Mouse (Mus musculus) lung, embryonic 14.5 days (tissue): ENCODE results near the gene Cd93. TPM values are rescaled to one million over a fixed set of nuclear protein-coding genes. Genes with fewer than 3 reads are reported as not detected.
A peak's percentile ranks its signal among the peaks of the same experiment; 100 is the strongest.

Source experiments
- ATAC-seq: fragments of 200-750 bp; cut with Nextera tagmentation; 2 replicates; pipeline ENCODE4 v1.8.0; 2017; ENCODE audit warnings: mild to moderate bottlenecking, moderate TSS enrichment, moderate library complexity; ENCODE audit not compliant: insufficient read depth
- DNase-seq: peaks from one replicate; pipeline ENCODE4 v3.0.0-alpha.2; 2015
- H3K27ac ChIP-seq: fragments of 300-500 bp; sonication (generic); 2 replicates; pipeline ENCODE4 v1.5.1; 2014; ENCODE audit warnings: low read depth, mild to moderate bottlenecking, moderate library complexity
- H3K27me3 ChIP-seq: fragments of 300-500 bp; sonication (generic); 2 replicates; pipeline ENCODE4 v1.6.1; 2014; ENCODE audit warnings: low read length, control low read depth; ENCODE audit not compliant: insufficient read depth
- H3K36me3 ChIP-seq: fragments of 300-500 bp; sonication (generic); 2 replicates; pipeline ENCODE4 v1.6.1; 2014; ENCODE audit warnings: control low read depth; ENCODE audit not compliant: insufficient read depth
- H3K4me1 ChIP-seq: fragments of 300-500 bp; sonication (generic); 2 replicates; pipeline ENCODE4 v1.6.1; 2014; ENCODE audit warnings: antibody characterized with exemption, control low read depth; ENCODE audit not compliant: insufficient read depth
- H3K4me2 ChIP-seq: fragments of 300-500 bp; sonication (generic); 2 replicates; pipeline ENCODE4 v1.6.1; 2014; ENCODE audit warnings: mild to moderate bottlenecking
- H3K4me3 ChIP-seq: fragments of 300-500 bp; sonication (generic); 2 replicates; pipeline ENCODE4 v1.5.1; 2014; ENCODE audit warnings: low read depth, low read length
- H3K9ac ChIP-seq: fragments of 300-500 bp; sonication (generic); 2 replicates; pipeline ENCODE4 v1.6.1; 2014
- H3K9me3 ChIP-seq: fragments of 300-500 bp; sonication (generic); 2 replicates; pipeline ENCODE4 v1.6.1; 2016; ENCODE audit warnings: low read depth, low read length, control low read depth
- CTCF ChIP-seq: IDR thresholded peaks from 2 replicates; pipeline ENCODE4 v1.5.1; 2016; ENCODE audit warnings: antibody characterized with exemption, low read depth
- WGBS: fragments of 180-500 bp; shearing (Covaris S2); extraction: QIAGEN DNeasy Blood & Tissue Kit; methylation state at CpG from one replicate; pipeline ENCODE4 v1.1.7; 2014; 5-methylcytosine and 5-hydroxymethylcytosine counted together
- polyA plus RNA-seq: library from polyadenylated mRNA; unstranded; fragments of >200 nt; fragmentation: Nextera tagmentation; extraction: Ambion mirVana; gene quantifications from 2 replicates; pipeline ENCODE4 v1.2.1, GENCODE M21; 2014

The Cd93 gene
- polyA plus RNA-seq, 1 experiment from 2014 or later = 33.7 TPM

- ATAC-seq = no peak
- no peak overlapping the region for H3K4me2 ChIP-seq
- no peaks in the 10 kb centered on the region for H3K9me3 ChIP-seq
- H3K36me3 ChIP-seq = no peaks in the 10 kb centered on the region
- H3K4me3 ChIP-seq = no peak overlapping the region
- no peaks in the 10 kb centered on the region for H3K27me3 ChIP-seq
- H3K9ac ChIP-seq = no peak overlapping the region
- peaks cover 4% of the 10 kb centered on the region; the same call in 1 of the 2 replicates for H3K4me1 ChIP-seq
- no peak overlapping the region for H3K27ac ChIP-seq
- TF ChIP-seq CTCF = no peak
- DNase-seq = no peak
These were observed 14.3 kb downstream of the Cd93 start for GRCm38 (mm10) chr2:148429001-148429505.

- H3K4me2 ChIP-seq = no peak overlapping the region
- ATAC-seq (no peak), DNase-seq (no peak)
- peaks cover 6% of the 10 kb centered on the region; the same call in 1 of the 2 replicates for H3K4me1 ChIP-seq
- WGBS = 77% methylated on average over 3 of the region's 3 CpGs
- H3K36me3 ChIP-seq = no peaks in the 10 kb centered on the region
- no peaks in the 10 kb centered on the region for H3K27me3 ChIP-seq
- no peak overlapping the region for H3K27ac ChIP-seq
- TF ChIP-seq CTCF = no peak
- H3K9ac ChIP-seq = no peak overlapping the region
- H3K9me3 ChIP-seq = no peaks in the 10 kb centered on the region
- H3K4me3 ChIP-seq = no peak overlapping the region
These were observed 14.8 kb downstream of the Cd93 start for GRCm38 (mm10) chr2:148428523-148428922.

- 73% methylated on average over 3 of the region's 3 CpGs for WGBS
- no peaks in the 10 kb centered on the region for H3K36me3 ChIP-seq
- H3K9me3 ChIP-seq = no peaks in the 10 kb centered on the region
- no peak overlapping the region for H3K4me3 ChIP-seq
- H3K27me3 ChIP-seq = no peaks in the 10 kb centered on the region
- peaks cover 6% of the 10 kb centered on the region; the same call in 1 of the 2 replicates for H3K4me1 ChIP-seq
- H3K9ac ChIP-seq = no peak overlapping the region
- ATAC-seq (no peak), DNase-seq (peak; percentile 45)
- H3K27ac ChIP-seq = no peak overlapping the region
- TF ChIP-seq CTCF = no peak
- no peak overlapping the region for H3K4me2 ChIP-seq
These were observed 15.8 kb downstream of the Cd93 start for GRCm38 (mm10) chr2:148427553-148427952.

- Histone ChIP-seq H3K27me3 (no peaks in the 10 kb centered on the region), H3K36me3 (no peaks in the 10 kb centered on the region), H3K4me2 (no peak overlapping the region), H3K27ac (no peak overlapping the region), H3K9me3 (no peaks in the 10 kb centered on the region), H3K4me3 (no peak overlapping the region), H3K9ac (no peak overlapping the region), H3K4me1 (peaks cover 14% of the 10 kb centered on the region; the same call in 1 of the 2 replicates)
- DNase-seq (no peak), ATAC-seq (no peak)
- WGBS = 62% methylated on average over 5 of the region's 5 CpGs
- TF ChIP-seq CTCF = no peak
These were observed 17.5 kb downstream of the Cd93 start for GRCm38 (mm10) chr2:148425709-148426382.

GRCm38 (mm10) chr2:148421706-148422105, 21.7 kb downstream of the Cd93 start:
- TF ChIP-seq CTCF = no peak
- DNase-seq = peak; percentile 88
- Histone ChIP-seq H3K27me3 (no peaks in the 10 kb centered on the region), H3K36me3 (no peaks in the 10 kb centered on the region), H3K4me1 (peaks cover 16% of the 10 kb centered on the region; the same call in 1 of the 2 replicates), H3K9ac (no peak overlapping the region), H3K4me2 (no peak overlapping the region), H3K4me3 (no peak overlapping the region), H3K9me3 (no peaks in the 10 kb centered on the region), H3K27ac (no peak overlapping the region)
- peak; percentile 66 for ATAC-seq
- WGBS = 35% methylated on average over 1 of the region's 1 CpGs

GRCm38 (mm10) chr2:148421112-148421511, 22.3 kb downstream of the Cd93 start:
- Histone ChIP-seq H3K9ac (no peak overlapping the region), H3K4me3 (no peak overlapping the region), H3K4me1 (peaks cover 16% of the 10 kb centered on the region; the same call in 1 of the 2 replicates), H3K27me3 (no peaks in the 10 kb centered on the region), H3K4me2 (no peak overlapping the region), H3K27ac (peak overlapping the region; percentile 55; the same call in 1 of the 2 replicates), H3K9me3 (no peaks in the 10 kb centered on the region), H3K36me3 (no peaks in the 10 kb centered on the region)
- ATAC-seq (no peak), DNase-seq (no peak)
- WGBS = 50% methylated on average over 1 of the region's 1 CpGs
- no peak for TF ChIP-seq CTCF

GRCm38 (mm10) chr2:148419776-148420175, 23.6 kb downstream of the Cd93 start:
- no peaks in the 10 kb centered on the region for H3K36me3 ChIP-seq
- ATAC-seq = peak; percentile 57
- WGBS = 36% methylated on average over 2 of the region's 2 CpGs

More at GRCm38 (mm10) chr2:148419776-148420175, 23.6 kb downstream of the Cd93 start:
- H3K9ac ChIP-seq = no peak overlapping the region
- peak overlapping the region; percentile 82; the same call in 1 of the 2 replicates for H3K27ac ChIP-seq
- H3K4me2 ChIP-seq = no peak overlapping the region
- peak; percentile 95 for DNase-seq
- no peaks in the 10 kb centered on the region for H3K9me3 ChIP-seq
- no peak for TF ChIP-seq CTCF
- H3K4me1 ChIP-seq = peaks cover 16% of the 10 kb centered on the region; the same call in 1 of the 2 replicates
- H3K4me3 ChIP-seq = no peak overlapping the region
- H3K27me3 ChIP-seq = no peaks in the 10 kb centered on the region
